Mouse (Mus musculus) lung, adult 2 months (tissue): ENCODE data around the gene Ms4a10. TPM values are rescaled to one million over a fixed set of nuclear protein-coding genes. Genes with fewer than 3 reads are reported as not detected.
A peak's percentile ranks its signal among the peaks of the same experiment; 100 is the strongest.

Experiments used
- DNase-seq: peaks from one replicate; pipeline ENCODE4 v3.0.0; 2022
- H3K4me1 ChIP-seq: fragments of 200-500 bp; 2 replicates; pipeline ENCODE4 v1.6.1; 2011; ENCODE audit warnings: low read length; ENCODE audit not compliant: control insufficient read depth, insufficient read depth
- H3K4me3 ChIP-seq: fragments of 200-500 bp; replicated peaks from 2 replicates; pipeline ENCODE3; 2011; ENCODE audit warnings: low read depth, mild to moderate bottlenecking, control low read depth, low read length; ENCODE audit errors: extremely low read depth
- CTCF ChIP-seq: fragments of 200-500 bp; IDR thresholded peaks from 2 replicates; pipeline ENCODE4 v1.5.1; 2011; ENCODE audit warnings: mild to moderate bottlenecking, low read length, control low read depth; ENCODE audit not compliant: insufficient read depth
- POLR2A ChIP-seq: fragments of 200-500 bp; IDR thresholded peaks from 2 replicates; pipeline ENCODE4 v1.6.1; 2011; ENCODE audit warnings: low read depth, mild to moderate bottlenecking, control low read depth, low read length, borderline replicate concordance; ENCODE audit errors: extremely low read depth
- WGBS: fragments of 180-500 bp; shearing (Covaris S2); methylation state at CpG from one replicate; pipeline ENCODE4 v1.1.7; 2018; 5-methylcytosine and 5-hydroxymethylcytosine counted together
- polyA plus RNA-seq: library from polyadenylated mRNA; depleted of rRNA; stranded (reverse); fragments of >200 nt; gene quantifications from 2 replicates; pipeline ENCODE4 v1.2.3, GENCODE M21; 2012

Gene Ms4a10
- polyA plus RNA-seq, 1 experiment = not detected

- 14% methylated on average over 40 of the region's 40 CpGs for WGBS
- DNase-seq = no peak
- Histone ChIP-seq H3K4me3 (peak overlapping the region; percentile 32), H3K4me1 (peaks cover 4% of the 10 kb centered on the region; the same call in 1 of the 2 replicates)
- TF ChIP-seq CTCF (no peak), POLR2A (no peak)
These were observed 33.5 kb downstream of the Ms4a10 start for GRCm38 (mm10) chr19:10940801-10941457.

- DNase-seq = peak; percentile 73
- Histone ChIP-seq H3K4me3 (peak overlapping the region; percentile 2), H3K4me1 (peaks cover 4% of the 10 kb centered on the region; the same call in 1 of the 2 replicates)
- 20% methylated on average over 37 of the region's 37 CpGs for WGBS
- TF ChIP-seq POLR2A (no peak), CTCF (peak; percentile 77)
These were observed 34.2 kb downstream of the Ms4a10 start for GRCm38 (mm10) chr19:10940097-10940800.

- 46% methylated on average over 3 of the region's 3 CpGs for WGBS
- H3K4me3 ChIP-seq = no peak overlapping the region
- TF ChIP-seq CTCF (no peak), POLR2A (no peak)
- DNase-seq = no peak
- peaks cover 4% of the 10 kb centered on the region; the same call in 1 of the 2 replicates for H3K4me1 ChIP-seq
These were observed 35.7 kb downstream of the Ms4a10 start for GRCm38 (mm10) chr19:10938771-10939170.

- Histone ChIP-seq H3K4me3 (peak within 1 kb of the TSS; percentile 35), H3K4me1 (peaks cover 4% of the 10 kb centered on the region; the same call in 1 of the 2 replicates)
- 44% methylated on average over 5 of the region's 5 CpGs for WGBS
- no peak for DNase-seq
- TF ChIP-seq CTCF (no peak), POLR2A (peak; percentile 50; the same call in 1 of the 2 replicates)
These were observed 37.3 kb downstream of the Ms4a10 start, which contains the start of gene Ptgdr2 for GRCm38 (mm10) chr19:10937110-10937563. Gene Ptgdr2, plus strand, starts transcription at chr19:10937160.

- WGBS = 92% methylated on average over 5 of the region's 5 CpGs
- H3K4me3 ChIP-seq = no peak overlapping the region
- no peak for DNase-seq
- H3K4me1 ChIP-seq = peaks cover 4% of the 10 kb centered on the region; the same call in 1 of the 2 replicates
- TF ChIP-seq CTCF (no peak), POLR2A (no peak)
These were observed 38.4 kb downstream of the Ms4a10 start for GRCm38 (mm10) chr19:10936077-10936476.

- H3K4me3 ChIP-seq = no peak overlapping the region
- DNase-seq = no peak
- TF ChIP-seq POLR2A (no peak), CTCF (no peak)
- 49% methylated on average over 5 of the region's 5 CpGs for WGBS
- no peaks in the 10 kb centered on the region for H3K4me1 ChIP-seq
These were observed 39.4 kb downstream of the Ms4a10 start for GRCm38 (mm10) chr19:10935029-10935428.

- no peak overlapping the region for H3K4me3 ChIP-seq
- no peaks in the 10 kb centered on the region for H3K4me1 ChIP-seq
- DNase-seq = no peak
- TF ChIP-seq POLR2A = no peak
- no peak for TF ChIP-seq CTCF
- 74% methylated on average over 2 of the region's 2 CpGs for WGBS
These were observed 43.8 kb downstream of the Ms4a10 start for GRCm38 (mm10) chr19:10930641-10931040.

- TF ChIP-seq POLR2A (no peak), CTCF (no peak)
These were observed 47.8 kb downstream of the Ms4a10 start for GRCm38 (mm10) chr19:10926666-10927065.

GRCm38 (mm10) chr19:10926123-10926621 is 48.3 kb downstream of the Ms4a10 start:
- no peaks in the 10 kb centered on the region for H3K4me1 ChIP-seq
- TF ChIP-seq CTCF (no peak), POLR2A (no peak)
- no peak for DNase-seq
- 53% methylated on average over 6 of the region's 6 CpGs for WGBS
- H3K4me3 ChIP-seq = no peak overlapping the region

More at GRCm38 (mm10) chr19:10926666-10927065, 47.8 kb downstream of the Ms4a10 start:
- Histone ChIP-seq H3K4me1 (no peaks in the 10 kb centered on the region), H3K4me3 (no peak overlapping the region)
- no peak for DNase-seq
- WGBS = 51% methylated on average over 4 of the region's 4 CpGs
